ENCODE assay signal across 18 mouse cellular contexts in genomic region chr9:87899368-87899767, GRCm38 (mm10).
DNase-seq lines count a peak whose midpoint lies in the region; ATAC-seq and TF ChIP-seq lines count a peak whose summit lies in the region.
"Had no signal": no experiment of that assay in that cellular context is flagged by ENCODE, and none has a peak within 500 bp of the region (broad histone marks: within the 10 kb centered on the region; RNA-seq: fewer than 3 reads in every experiment).

No protein-coding gene starts in this region.

- peak; percentile 35 for DNase-seq in heart, adult 11 months
- DNase-seq in heart, postnatal 14 days: no peak
- DNase-seq in large intestine, adult 2 months (ENCODE audit: low read depth, low spot score): peak; percentile 7
- DNase-seq in limb, embryonic 14.5 days (ENCODE audit: low spot score): no peak
- no peak for DNase-seq in embryo, embryonic 10 days (ENCODE audit: low spot score)
- DNase-seq: adrenal gland, adult 2 months; adrenal gland, postnatal 25 days; cerebellum, adult 11 months; cerebellum, adult 18-20 months; cerebellum, adult 8-10 months; cerebellum, adult 9-11 months; cerebellum, postnatal 14 days; cerebellum, postnatal 36 days; forebrain, postnatal 0 days had no signal

- H3K4me1 ChIP-seq in limb, embryonic 14.5 days (ENCODE audit: control insufficient read depth, insufficient read depth, low read length): peaks cover 21% of the 10 kb centered on the region
- H3K4me1 ChIP-seq: embryonic facial prominence, embryonic 12.5 days; forebrain, embryonic 15.5 days had no signal

- intact Hi-C loops in heart, postnatal 14 days (cut with DNase I): no loop called here

- H3K9me3 ChIP-seq in limb, embryonic 14.5 days (ENCODE audit: control insufficient read depth, low read length): no peaks in the 10 kb centered on the region
- H3K9me3 ChIP-seq: embryonic facial prominence, embryonic 10.5 days; embryonic facial prominence, embryonic 12.5 days; forebrain, embryonic 13.5 days; forebrain, embryonic 15.5 days had no signal

- H3K36me3 ChIP-seq in limb, embryonic 14.5 days (ENCODE audit: control insufficient read depth, insufficient read depth, low read length): no peaks in the 10 kb centered on the region
- H3K36me3 ChIP-seq: embryonic facial prominence, embryonic 10.5 days; embryonic facial prominence, embryonic 12.5 days; forebrain, embryonic 15.5 days had no signal

- H3K9ac ChIP-seq in limb, embryonic 14.5 days (ENCODE audit: low read depth, low read length, severe bottlenecking): no peak overlapping the region
- H3K9ac ChIP-seq: embryonic facial prominence, embryonic 12.5 days; forebrain, embryonic 13.5 days; forebrain, embryonic 15.5 days; forebrain, postnatal 0 days had no signal

- no peak overlapping the region for H3K4me2 ChIP-seq in limb, embryonic 14.5 days (replicated peaks; ENCODE audit: low read depth, low read length, severe bottlenecking)
- H3K4me2 ChIP-seq: embryonic facial prominence, embryonic 12.5 days; forebrain, embryonic 13.5 days; forebrain, embryonic 15.5 days had no signal

- TF ChIP-seq POLR2A in limb, embryonic 14.5 days (IDR thresholded peaks at IDR 0.05; ENCODE audit: borderline replicate concordance, extremely low read depth, insufficient read depth, insufficient read length): no peak

- no peaks in the 10 kb centered on the region for H3K27me3 ChIP-seq in limb, embryonic 14.5 days (ENCODE audit: control insufficient read depth, insufficient read depth, low read length)
- H3K27me3 ChIP-seq: embryonic facial prominence, embryonic 12.5 days; forebrain, embryonic 13.5 days; forebrain, embryonic 15.5 days had no signal

- 20% methylated on average over 5 of the region's 5 CpGs for WGBS in large intestine, adult 2 months
- WGBS in limb, embryonic 14.5 days: 31% methylated on average over 5 of the region's 5 CpGs

- H3K4me3 ChIP-seq in limb, embryonic 14.5 days (replicated peaks; ENCODE audit: low read length): no peak overlapping the region
- H3K4me3 ChIP-seq: embryonic facial prominence, embryonic 10.5 days; embryonic facial prominence, embryonic 12.5 days; forebrain, embryonic 13.5 days; forebrain, embryonic 15.5 days had no signal

- H3K27ac ChIP-seq in limb, embryonic 14.5 days (replicated peaks; ENCODE audit: low read depth, low read length): no peak overlapping the region
- H3K27ac ChIP-seq: embryonic facial prominence, embryonic 10.5 days; embryonic facial prominence, embryonic 12.5 days; forebrain, embryonic 13.5 days; forebrain, embryonic 15.5 days had no signal

- ATAC-seq in limb, embryonic 14.5 days (ENCODE audit: low FRiP score, low read depth): peak; percentile 64; the same call in 1 of the 2 replicates
- ATAC-seq: forebrain, embryonic 13.5 days; forebrain, embryonic 15.5 days; forebrain, postnatal 0 days had no signal

Comparison
In these comparisons a context has a peak if more than half of its experiments do, and no peak if none do; other contexts are left out.
1. DNase-seq: peak in heart, adult 11 months (single experiment) and large intestine, adult 2 months (single experiment); none in heart, postnatal 14 days (0 of 2), limb, embryonic 14.5 days (single experiment) and embryo, embryonic 10 days (single experiment).